Mouse (Mus musculus) Patski (cell line): ENCODE data around the gene Pex16. TPM values are rescaled to one million over a fixed set of nuclear protein-coding genes. Genes with fewer than 3 reads are reported as not detected.
"Not testable (repeated sequence)": the region's sequence is repeated elsewhere in the genome, so short reads cannot be mapped to it uniquely, and the experiment has no call there.

Source experiments
- ATAC-seq: fragments of 100-300 bp; one replicate; pipeline ENCODE4 v1.8.0; 2021
- CTCF ChIA-PET: fragments of 350-600 bp; sonication (Branson Sonifier 250); formaldehyde crosslinking; loops from one replicate; lab custom pipeline; 2022; ENCODE audit warnings: inconsistent platforms; lab: Charles Lee
- POLR2A ChIA-PET: fragments of 350-600 bp; sonication (Branson Sonifier 250); formaldehyde crosslinking; loops from one replicate; lab custom pipeline; 2022; ENCODE audit warnings: antibody characterized with exemption, inconsistent platforms; lab: Charles Lee
- DNase-seq: peaks from one replicate; pipeline ENCODE4 v3.0.0-alpha.2; 2011; ENCODE audit warnings: low read depth, low spot score
- H3K27me3 ChIP-seq: fragments of 371-371 bp; one replicate; pipeline ENCODE4 v1.5.1; 2021
- CTCF ChIP-seq: fragments of 100-300 bp; IDR thresholded peaks from one replicate; pipeline ENCODE4 v1.5.1; 2021
- in situ Hi-C: fragments of 300-500 bp; cut with MboI; formaldehyde crosslinking; loops from 3 replicates; pipeline ENCODE4 v1.11.1; 2018; ENCODE audit warnings: low pct_unique_long_range_greater_than_20kb, mixed read lengths
- polyA plus RNA-seq: library from polyadenylated mRNA; unstranded; gene quantifications from one replicate; pipeline ENCODE4 v1.2.3, GENCODE M21; 2021

The Pex16 gene
- polyA plus RNA-seq, 1 experiment from 2014 or later: 21.4 TPM

- ChIA-PET POLR2A (no interaction called here), CTCF (no interaction called here)
- in situ Hi-C loops: no loop called here
- H3K27me3 ChIP-seq: peaks cover 4% of the 10 kb centered on the region
- no peak for TF ChIP-seq CTCF
- no peak for DNase-seq
- ATAC-seq: no peak
Observed at GRCm38 (mm10) chr2:92395535-92395934, 21.1 kb downstream of the Pex16 start.

GRCm38 (mm10) chr2:92397436-92397835, 23.0 kb downstream of the Pex16 start:
- H3K27me3 ChIP-seq: peaks cover 4% of the 10 kb centered on the region
- no peak for TF ChIP-seq CTCF
- ChIA-PET POLR2A (no interaction called here), CTCF (no interaction called here)
- ATAC-seq (no peak), DNase-seq (no peak)
- in situ Hi-C loops: no loop called here

GRCm38 (mm10) chr2:92399877-92400276, 25.4 kb downstream of the Pex16 start:
- POLR2A ChIA-PET, in situ Hi-C loops, DNase-seq, H3K27me3 ChIP-seq, ATAC-seq: not testable (repeated sequence)
- CTCF ChIA-PET: interaction anchor here (1.2 to 1.8 kb wide), 2 partner anchors 22 to 25 kb away, joined by 3 to 6 read pairs; no protein-coding TSS in a partner anchor

- ATAC-seq (no peak), DNase-seq (no peak)
- ChIA-PET POLR2A (no interaction called here), CTCF (interaction anchor here (1.8 kb wide), 1 partner anchor 21 kb away, joined by 6 read pairs; no protein-coding TSS in a partner anchor)
- TF ChIP-seq CTCF: no peak
- in situ Hi-C loops: no loop called here
- H3K27me3 ChIP-seq: no peaks in the 10 kb centered on the region
Observed at GRCm38 (mm10) chr2:92400682-92401081, 26.2 kb downstream of the Pex16 start.

GRCm38 (mm10) chr2:92401091-92401561, 26.6 kb downstream of the Pex16 start, which contains the start of gene Mapk8ip1:
Mapk8ip1 (minus strand) TSS chr2:92401263.
- ATAC-seq: no peak
- in situ Hi-C loops: no loop called here
- ChIA-PET POLR2A (interaction anchor here (0.6 kb wide), 1 partner anchor 1650 kb away, joined by 4 read pairs; no protein-coding TSS in a partner anchor), CTCF (no interaction called here)
- no peak for DNase-seq
- no peaks in the 10 kb centered on the region for H3K27me3 ChIP-seq
- no peak for TF ChIP-seq CTCF

GRCm38 (mm10) chr2:92402591-92403326, 28.3 kb downstream of the Pex16 start:
- ATAC-seq: no peak
- CTCF ChIA-PET: interaction anchor here (1.7 kb wide), 1 partner anchor 19 kb away, joined by 3 read pairs; no protein-coding TSS in a partner anchor
- POLR2A ChIA-PET: no interaction called here
- H3K27me3 ChIP-seq: no peaks in the 10 kb centered on the region
- in situ Hi-C loops: no loop called here
- DNase-seq: no peak
- TF ChIP-seq CTCF: no peak

- POLR2A ChIA-PET: interaction anchor here (0.7 kb wide), 1 partner anchor 20 kb away, joined by 3 read pairs; no protein-coding TSS in a partner anchor
- TF ChIP-seq CTCF: no peak
- CTCF ChIA-PET: no interaction called here
- DNase-seq (no peak), ATAC-seq (no peak)
- in situ Hi-C loops: no loop called here
- H3K27me3 ChIP-seq: no peaks in the 10 kb centered on the region
Observed at GRCm38 (mm10) chr2:92403776-92404319, 29.4 kb downstream of the Pex16 start.

GRCm38 (mm10) chr2:92404737-92405136, 30.3 kb downstream of the Pex16 start:
- no peak for TF ChIP-seq CTCF
- ChIA-PET CTCF (no interaction called here), POLR2A (interaction anchor here (0.5 kb wide), 1 partner anchor 10 kb away, joined by 3 read pairs; no protein-coding TSS in a partner anchor)
- in situ Hi-C loops: no loop called here
- DNase-seq: no peak
- H3K27me3 ChIP-seq: no peaks in the 10 kb centered on the region
- ATAC-seq: no peak

GRCm38 (mm10) chr2:92405687-92406086, 31.2 kb downstream of the Pex16 start:
- no peak for ATAC-seq
- POLR2A ChIA-PET: no interaction called here
- CTCF ChIA-PET: interaction anchor here (0.8 kb wide), 1 partner anchor 12 kb away, joined by 3 read pairs; no protein-coding TSS in a partner anchor
- H3K27me3 ChIP-seq: no peaks in the 10 kb centered on the region
- no peak for TF ChIP-seq CTCF
- in situ Hi-C loops: no loop called here
- no peak for DNase-seq

GRCm38 (mm10) chr2:92408309-92409045, 34.0 kb downstream of the Pex16 start:
- ATAC-seq (no peak), DNase-seq (no peak)
- in situ Hi-C loops: no loop called here
- TF ChIP-seq CTCF: no peak
- POLR2A ChIA-PET: no interaction called here
- H3K27me3 ChIP-seq: no peaks in the 10 kb centered on the region
- CTCF ChIA-PET: interaction anchor here (1.2 kb wide), 1 partner anchor 12 kb away, joined by 3 read pairs; no protein-coding TSS in a partner anchor
